Mouse (Mus musculus): Measurements from ENCODE around the gene Msantd1. TPM values are rescaled to one million over a fixed set of nuclear protein-coding genes. Genes with fewer than 3 reads are reported as not detected.

Gene Msantd1
- polyA plus RNA-seq, 1 experiment from 2014 or later = 0.36 TPM

DNA sequence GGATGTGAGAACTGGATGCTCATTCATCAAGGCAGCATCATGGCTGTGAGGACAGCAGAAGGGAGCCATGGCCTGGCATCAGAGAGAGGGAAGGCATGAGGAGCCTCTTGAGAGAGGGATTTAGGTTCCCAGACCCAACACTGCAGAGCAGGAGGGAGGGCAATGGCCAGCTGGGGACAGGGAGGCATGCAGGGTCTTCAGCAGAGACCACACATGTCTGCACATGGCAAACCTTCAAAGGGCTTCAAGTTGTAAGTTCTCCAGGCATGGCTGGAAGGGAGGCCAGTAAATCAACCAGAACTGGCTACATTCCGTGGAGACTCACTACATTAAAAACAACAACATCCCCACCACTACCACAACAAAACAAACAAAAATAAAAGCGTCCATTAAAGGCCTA, 23.3 kb downstream of the Msantd1 start:
- Histone ChIP-seq H3K4me3 (ENCODE audit: low read depth, low read length) (no peak overlapping the region), H3K27ac (replicated peaks) (0 out of 2 replicates have a peak overlapping the region, but pooled peaks have one; percentile 2), H3K4me1 (replicated peaks; ENCODE audit: control insufficient read depth, insufficient read depth) (no peaks in the 10 kb centered on the region), H3K9ac (ENCODE audit: low read length) (no peak overlapping the region), H3K27me3 (ENCODE audit: control insufficient read depth, insufficient read depth, low read length) (no peaks in the 10 kb centered on the region), H3K36me3 (ENCODE audit: control insufficient read depth, insufficient read depth, low read length) (no peaks in the 10 kb centered on the region), H3K4me2 (replicated peaks; ENCODE audit: low read depth) (no peak overlapping the region), H3K9me3 (ENCODE audit: control insufficient read depth, low read length) (no peaks in the 10 kb centered on the region)
- no peak for ATAC-seq (ENCODE audit: low FRiP score, low TSS enrichment)
- TF ChIP-seq EP300 (optimal IDR thresholded peaks at IDR 0.05) (no peak), CTCF (IDR thresholded peaks at IDR 0.05; ENCODE audit: low read depth) (no peak)
- no peak for DNase-seq (ENCODE audit: low spot score)
- 72% methylated on average over 2 of the region's 2 CpGs for WGBS

DNA sequence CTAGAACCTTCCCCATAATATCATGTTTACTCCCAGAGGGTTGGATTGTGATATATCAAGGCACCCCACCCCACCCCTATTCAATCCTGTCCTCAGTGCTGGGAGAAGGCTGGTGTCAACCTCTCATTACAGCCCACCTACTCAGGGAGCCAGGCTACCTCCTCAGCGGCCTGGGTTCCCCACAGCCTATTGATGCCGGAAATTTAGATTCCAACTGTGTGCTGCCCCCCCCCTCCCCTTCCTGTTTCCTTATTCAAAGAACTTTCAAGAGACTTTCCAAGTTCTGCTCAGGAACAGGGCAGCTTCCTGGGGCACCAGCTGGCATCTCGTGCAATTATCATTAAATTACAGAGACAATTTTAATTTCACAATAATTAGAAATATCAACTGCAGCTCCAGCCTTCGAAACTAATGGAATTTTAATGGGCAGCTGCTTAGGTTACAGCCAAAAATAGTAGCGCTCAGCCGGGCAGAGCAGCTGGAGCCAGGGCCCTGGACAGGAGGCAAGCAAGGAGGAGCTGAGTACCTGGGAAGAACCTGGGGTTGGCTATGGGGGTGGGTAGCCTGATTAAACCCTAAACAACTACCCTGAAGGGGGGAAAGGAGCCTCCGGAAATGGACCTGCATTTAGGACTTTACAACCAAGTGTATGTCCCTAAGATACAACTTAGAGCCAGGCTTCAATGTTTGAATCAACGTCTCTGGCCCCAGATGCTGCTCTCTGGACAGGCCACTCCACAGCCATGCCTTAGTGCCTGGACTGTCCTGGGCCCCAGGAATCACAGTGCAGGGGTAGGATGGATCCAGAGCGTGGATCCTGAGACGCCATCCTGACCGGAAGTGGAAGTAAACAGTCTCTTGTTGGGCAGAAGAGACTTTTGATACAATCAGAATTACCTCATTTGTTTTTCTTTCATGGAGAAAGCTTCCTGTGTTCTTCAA, 24.0 kb downstream of the Msantd1 start:
- H3K36me3 ChIP-seq (ENCODE audit: control insufficient read depth, insufficient read depth, low read length) = no peaks in the 10 kb centered on the region
- no peak overlapping the region for H3K9ac ChIP-seq (ENCODE audit: low read length)
- H3K27me3 ChIP-seq (ENCODE audit: control insufficient read depth, insufficient read depth, low read length) = no peaks in the 10 kb centered on the region
- peak overlapping the region; percentile 59 for H3K27ac ChIP-seq (replicated peaks)
- H3K4me1 ChIP-seq (replicated peaks; ENCODE audit: control insufficient read depth, insufficient read depth) = no peaks in the 10 kb centered on the region
- 46% methylated on average over 11 of the region's 11 CpGs for WGBS
- DNase-seq (ENCODE audit: low spot score) (no peak), ATAC-seq (ENCODE audit: low FRiP score, low TSS enrichment) (no peak)
- H3K4me2 ChIP-seq (replicated peaks; ENCODE audit: low read depth) = no peak overlapping the region
- TF ChIP-seq EP300 (optimal IDR thresholded peaks at IDR 0.05) = no peak
- TF ChIP-seq CTCF (IDR thresholded peaks at IDR 0.05; ENCODE audit: low read depth) = no peak
- H3K9me3 ChIP-seq (ENCODE audit: control insufficient read depth, low read length) = no peaks in the 10 kb centered on the region
- H3K4me3 ChIP-seq (ENCODE audit: low read depth, low read length) = no peak overlapping the region

GRCm38 (mm10) chr5:34932458-34932806, 24.6 kb downstream of the Msantd1 start:
- no peak overlapping the region for H3K4me2 ChIP-seq (replicated peaks; ENCODE audit: low read depth)
- 39% methylated on average over 4 of the region's 4 CpGs for WGBS

GRCm38 (mm10) chr5:34933461-34933860, 25.6 kb downstream of the Msantd1 start:
- ATAC-seq (ENCODE audit: low FRiP score, low TSS enrichment) (no peak), DNase-seq (ENCODE audit: low spot score) (no peak)
- TF ChIP-seq EP300 (optimal IDR thresholded peaks at IDR 0.05) = no peak
- peak; percentile 64 for TF ChIP-seq CTCF (IDR thresholded peaks at IDR 0.05; ENCODE audit: low read depth)
- WGBS = 88% methylated on average over 1 of the region's 1 CpGs
- Histone ChIP-seq H3K9ac (ENCODE audit: low read length) (no peak overlapping the region), H3K27me3 (ENCODE audit: control insufficient read depth, insufficient read depth, low read length) (no peaks in the 10 kb centered on the region), H3K4me2 (replicated peaks; ENCODE audit: low read depth) (no peak overlapping the region), H3K36me3 (ENCODE audit: control insufficient read depth, insufficient read depth, low read length) (no peaks in the 10 kb centered on the region), H3K4me3 (ENCODE audit: low read depth, low read length) (no peak overlapping the region), H3K4me1 (replicated peaks; ENCODE audit: control insufficient read depth, insufficient read depth) (no peaks in the 10 kb centered on the region), H3K9me3 (ENCODE audit: control insufficient read depth, low read length) (no peaks in the 10 kb centered on the region), H3K27ac (replicated peaks) (no peak overlapping the region)

More at GRCm38 (mm10) chr5:34932458-34932806, 24.6 kb downstream of the Msantd1 start:
- no peaks in the 10 kb centered on the region for H3K36me3 ChIP-seq (ENCODE audit: control insufficient read depth, insufficient read depth, low read length)
- ATAC-seq (ENCODE audit: low FRiP score, low TSS enrichment) = peak; percentile 78
- TF ChIP-seq EP300 (optimal IDR thresholded peaks at IDR 0.05) = no peak
- TF ChIP-seq CTCF (IDR thresholded peaks at IDR 0.05; ENCODE audit: low read depth) = no peak
- no peak overlapping the region for H3K4me3 ChIP-seq (ENCODE audit: low read depth, low read length)
- no peaks in the 10 kb centered on the region for H3K9me3 ChIP-seq (ENCODE audit: control insufficient read depth, low read length)
- H3K9ac ChIP-seq (ENCODE audit: low read length) = no peak overlapping the region
- H3K4me1 ChIP-seq (replicated peaks; ENCODE audit: control insufficient read depth, insufficient read depth) = no peaks in the 10 kb centered on the region
- no peak overlapping the region for H3K27ac ChIP-seq (replicated peaks)
- H3K27me3 ChIP-seq (ENCODE audit: control insufficient read depth, insufficient read depth, low read length) = no peaks in the 10 kb centered on the region
- DNase-seq (ENCODE audit: low spot score) = no peak

- no peak overlapping the region for H3K9ac ChIP-seq (ENCODE audit: low read length)
- H3K27ac ChIP-seq (replicated peaks) = no peak overlapping the region
- no peaks in the 10 kb centered on the region for H3K36me3 ChIP-seq (ENCODE audit: control insufficient read depth, insufficient read depth, low read length)
- no peaks in the 10 kb centered on the region for H3K9me3 ChIP-seq (ENCODE audit: control insufficient read depth, low read length)
- no peak overlapping the region for H3K4me2 ChIP-seq (replicated peaks; ENCODE audit: low read depth)
- no peaks in the 10 kb centered on the region for H3K27me3 ChIP-seq (ENCODE audit: control insufficient read depth, insufficient read depth, low read length)
- ATAC-seq (ENCODE audit: low FRiP score, low TSS enrichment) (no peak), DNase-seq (ENCODE audit: low spot score) (no peak)
- no peaks in the 10 kb centered on the region for H3K4me1 ChIP-seq (replicated peaks; ENCODE audit: control insufficient read depth, insufficient read depth)
- no peak for TF ChIP-seq CTCF (IDR thresholded peaks at IDR 0.05; ENCODE audit: low read depth)
- no peak for TF ChIP-seq EP300 (optimal IDR thresholded peaks at IDR 0.05)
- H3K4me3 ChIP-seq (ENCODE audit: low read depth, low read length) = no peak overlapping the region
- 53% methylated on average over 10 of the region's 10 CpGs for WGBS
These were observed 34.1 kb downstream of the Msantd1 start for GRCm38 (mm10) chr5:34941710-34942470.

All from stomach, postnatal 0 days (tissue).